Mouse (Mus musculus): Measurements from ENCODE around the gene Herc6.

The Herc6 gene

DNA sequence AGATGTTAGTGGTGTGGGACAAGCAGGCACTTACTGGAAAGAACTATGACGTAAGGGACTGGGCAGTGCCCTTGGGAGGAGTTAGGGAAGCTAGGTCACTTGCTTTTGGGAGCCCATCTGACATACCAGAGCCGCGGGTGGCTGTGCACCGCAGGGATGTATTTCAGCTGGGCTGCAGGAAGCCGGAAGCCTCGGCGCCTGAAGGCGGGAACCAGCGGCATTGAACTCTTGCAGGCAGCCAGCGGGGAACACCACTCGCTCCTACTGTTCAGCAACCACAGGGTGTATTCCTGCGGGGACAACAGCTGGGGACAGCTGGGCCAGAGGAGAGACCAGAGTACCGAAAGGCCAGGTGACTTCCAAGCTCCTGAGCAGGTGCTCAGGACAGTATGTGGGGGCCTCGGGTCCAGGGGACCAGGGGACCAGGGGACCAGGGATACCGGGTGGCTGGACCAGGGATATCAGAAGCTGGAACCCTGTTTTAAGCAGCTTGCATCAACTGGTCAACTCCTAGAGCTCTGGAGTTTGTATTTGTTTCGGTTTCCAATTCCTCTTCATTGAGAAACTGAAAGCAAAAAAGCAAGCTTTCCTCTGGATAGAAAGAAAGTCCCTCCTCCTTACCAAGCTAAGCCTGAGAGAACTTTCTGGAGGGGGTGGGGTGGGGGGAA, at the start of gene Herc6:
Herc6 (plus strand) TSS at position 120 of the 668 bp plus-strand sequence.
- no peaks in the 10 kb centered on the region for H3K27me3 ChIP-seq (ENCODE audit: insufficient read depth, low read length)
- peak within 1 kb of the TSS; percentile 53 for H3K4me3 ChIP-seq (replicated peaks; ENCODE audit: low read length)
- H3K9me3 ChIP-seq (ENCODE audit: low read length) = 0 out of 2 replicates have a peak, but pooled peaks cover 5% of the 10 kb centered on the region
- no peaks in the 10 kb centered on the region for H3K36me3 ChIP-seq (ENCODE audit: insufficient read depth, low read length)
- H3K4me1 ChIP-seq (replicated peaks; ENCODE audit: low read depth, low read length) = peaks cover 8% of the 10 kb centered on the region
- no peak for TF ChIP-seq CTCF (conservative IDR thresholded peaks at IDR 0.05; ENCODE audit: low read length)
- no peak for TF ChIP-seq NANOG (IDR thresholded peaks at IDR 0.05; ENCODE audit: borderline replicate concordance, low read length)
- no peak for TF ChIP-seq POU5F1 (IDR thresholded peaks at IDR 0.05; ENCODE audit: borderline replicate concordance, low read length)

DNA sequence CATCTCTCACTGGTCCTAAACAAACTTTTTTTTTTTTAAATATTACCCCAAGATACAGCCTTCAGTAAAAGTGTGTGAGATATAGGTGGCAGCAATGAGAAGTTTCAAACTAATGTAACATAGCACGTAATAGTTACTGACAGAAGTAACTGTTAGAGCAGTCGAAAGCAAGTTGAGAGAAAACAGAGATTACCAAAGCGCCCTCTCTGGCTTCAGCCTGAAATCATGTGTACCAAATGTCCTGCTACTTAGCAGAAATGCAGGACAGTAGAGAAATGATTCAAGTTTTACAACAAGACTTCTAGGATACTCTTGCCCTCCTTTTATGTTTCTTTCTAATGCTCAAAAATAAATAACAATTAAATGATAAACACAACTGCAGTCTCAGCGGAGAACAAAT, 49.8 kb upstream of the Herc6 start:
- H3K4me3 ChIP-seq (replicated peaks; ENCODE audit: low read length) = no peak overlapping the region
- peaks cover 16% of the 10 kb centered on the region for H3K4me1 ChIP-seq (replicated peaks; ENCODE audit: low read depth, low read length)
- H3K36me3 ChIP-seq (ENCODE audit: insufficient read depth, low read length) = no peaks in the 10 kb centered on the region
- 0 out of 2 replicates have a peak, but pooled peaks cover 3% of the 10 kb centered on the region for H3K27me3 ChIP-seq (ENCODE audit: insufficient read depth, low read length)
- no peak for TF ChIP-seq NANOG (IDR thresholded peaks at IDR 0.05; ENCODE audit: borderline replicate concordance, low read length)
- TF ChIP-seq POU5F1 (IDR thresholded peaks at IDR 0.05; ENCODE audit: borderline replicate concordance, low read length) = no peak
- TF ChIP-seq CTCF (conservative IDR thresholded peaks at IDR 0.05; ENCODE audit: low read length) = no peak
- H3K9me3 ChIP-seq (ENCODE audit: low read length) = no peaks in the 10 kb centered on the region

DNA sequence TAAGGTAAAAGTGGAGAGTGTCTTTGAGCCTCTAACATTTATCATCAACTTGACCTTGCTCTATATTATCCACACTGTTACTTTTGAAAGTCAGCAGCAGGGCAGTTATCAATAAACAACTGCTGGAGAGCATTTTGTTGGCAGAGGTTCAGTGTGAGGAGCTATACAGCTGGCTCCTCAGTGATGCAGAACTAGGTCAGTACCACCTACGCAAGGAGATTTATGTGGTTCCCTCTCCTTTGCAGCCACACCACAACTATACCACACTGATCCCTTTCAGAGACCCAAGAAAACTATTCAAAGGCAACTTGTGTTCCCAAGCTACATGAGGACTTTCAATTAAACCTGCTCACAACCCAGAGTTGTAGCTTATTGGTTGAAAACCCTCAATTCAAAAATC, 49.4 kb upstream of the Herc6 start:
- Histone ChIP-seq H3K36me3 (ENCODE audit: insufficient read depth, low read length) (no peaks in the 10 kb centered on the region), H3K4me1 (replicated peaks; ENCODE audit: low read depth, low read length) (peaks cover 16% of the 10 kb centered on the region), H3K4me3 (replicated peaks; ENCODE audit: low read length) (no peak overlapping the region), H3K9me3 (ENCODE audit: low read length) (no peaks in the 10 kb centered on the region), H3K27me3 (ENCODE audit: insufficient read depth, low read length) (0 out of 2 replicates have a peak, but pooled peaks cover 3% of the 10 kb centered on the region)
- TF ChIP-seq CTCF (conservative IDR thresholded peaks at IDR 0.05; ENCODE audit: low read length) = no peak

DNA sequence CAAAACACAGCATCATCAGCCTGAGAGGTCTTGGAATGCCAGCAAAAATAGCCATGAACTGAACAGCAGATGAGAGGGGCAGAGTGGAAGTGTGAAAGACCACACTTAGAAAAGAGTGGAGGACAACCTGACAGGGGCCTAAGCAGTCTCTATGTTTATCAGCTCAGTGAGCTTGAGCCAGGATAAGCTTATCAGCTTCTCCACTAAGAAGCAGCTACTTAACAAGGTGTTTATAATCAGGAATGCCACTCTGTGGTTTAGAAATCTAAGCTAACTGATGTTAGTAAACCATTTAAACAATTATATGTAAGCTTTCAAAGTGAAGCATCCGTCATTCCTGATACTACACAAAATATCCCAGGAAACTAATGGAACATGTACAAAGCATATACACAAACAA, 48.8 kb upstream of the Herc6 start:
- TF ChIP-seq NANOG (IDR thresholded peaks at IDR 0.05; ENCODE audit: borderline replicate concordance, low read length) (no peak), POU5F1 (IDR thresholded peaks at IDR 0.05; ENCODE audit: borderline replicate concordance, low read length) (no peak), CTCF (conservative IDR thresholded peaks at IDR 0.05; ENCODE audit: low read length) (no peak)
- no peaks in the 10 kb centered on the region for H3K9me3 ChIP-seq (ENCODE audit: low read length)
- H3K4me1 ChIP-seq (replicated peaks; ENCODE audit: low read depth, low read length) = peaks cover 16% of the 10 kb centered on the region
- H3K4me3 ChIP-seq (replicated peaks; ENCODE audit: low read length) = no peak overlapping the region
- H3K27me3 ChIP-seq (ENCODE audit: insufficient read depth, low read length) = 0 out of 2 replicates have a peak, but pooled peaks cover 3% of the 10 kb centered on the region
- no peaks in the 10 kb centered on the region for H3K36me3 ChIP-seq (ENCODE audit: insufficient read depth, low read length)

DNA sequence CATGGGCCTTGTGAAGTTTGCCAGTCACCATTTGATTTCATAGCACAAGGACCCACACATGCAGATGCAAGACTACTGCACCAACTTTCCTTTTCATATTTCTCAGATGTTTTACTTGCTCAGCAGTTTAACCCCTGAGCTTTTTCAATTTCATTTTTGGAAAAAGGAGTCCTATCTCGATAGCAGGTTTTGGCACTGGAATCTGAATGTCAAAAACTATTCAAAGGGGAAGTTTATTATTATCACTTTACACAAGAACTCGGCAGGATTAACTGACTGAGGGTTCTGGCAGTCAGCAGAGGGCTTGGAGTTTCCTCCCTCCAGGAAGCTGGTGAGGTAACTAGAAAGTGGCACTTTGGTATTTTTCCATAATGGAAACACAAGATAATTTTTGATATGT, 47.4 kb upstream of the Herc6 start:
- TF ChIP-seq POU5F1 (IDR thresholded peaks at IDR 0.05; ENCODE audit: borderline replicate concordance, low read length) (no peak), NANOG (IDR thresholded peaks at IDR 0.05; ENCODE audit: borderline replicate concordance, low read length) (no peak), CTCF (conservative IDR thresholded peaks at IDR 0.05; ENCODE audit: low read length) (no peak)
- Histone ChIP-seq H3K27me3 (ENCODE audit: insufficient read depth, low read length) (0 out of 2 replicates have a peak, but pooled peaks cover 3% of the 10 kb centered on the region), H3K4me1 (replicated peaks; ENCODE audit: low read depth, low read length) (peaks cover 16% of the 10 kb centered on the region), H3K4me3 (replicated peaks; ENCODE audit: low read length) (no peak overlapping the region), H3K9me3 (ENCODE audit: low read length) (no peaks in the 10 kb centered on the region), H3K36me3 (ENCODE audit: insufficient read depth, low read length) (no peaks in the 10 kb centered on the region)

DNA sequence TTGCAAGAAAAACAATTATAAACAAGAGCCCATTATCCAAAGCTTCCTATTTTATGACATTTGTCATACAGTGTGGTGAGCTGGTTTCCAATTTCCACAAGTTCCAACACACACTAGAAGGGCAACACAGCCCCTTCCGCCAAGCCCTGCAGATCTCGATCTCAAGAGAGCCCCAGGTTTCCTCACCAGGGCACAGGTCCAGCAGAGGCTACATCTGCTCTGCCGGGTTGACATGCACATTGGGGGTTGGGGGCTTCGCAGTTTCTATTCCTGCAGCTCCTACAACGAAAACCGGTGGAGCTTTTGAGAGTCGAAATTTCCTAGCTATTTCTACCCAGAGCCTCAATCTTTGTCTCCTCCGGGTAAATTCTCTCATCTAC, 46.6 kb upstream of the Herc6 start:
- H3K9me3 ChIP-seq (ENCODE audit: low read length) = no peaks in the 10 kb centered on the region
- no peaks in the 10 kb centered on the region for H3K36me3 ChIP-seq (ENCODE audit: insufficient read depth, low read length)
- no peak for TF ChIP-seq POU5F1 (IDR thresholded peaks at IDR 0.05; ENCODE audit: borderline replicate concordance, low read length)
- 0 out of 2 replicates have a peak, but pooled peaks cover 3% of the 10 kb centered on the region for H3K27me3 ChIP-seq (ENCODE audit: insufficient read depth, low read length)
- peak overlapping the region; percentile 81 for H3K4me3 ChIP-seq (replicated peaks; ENCODE audit: low read length)
- peaks cover 16% of the 10 kb centered on the region for H3K4me1 ChIP-seq (replicated peaks; ENCODE audit: low read depth, low read length)

DNA sequence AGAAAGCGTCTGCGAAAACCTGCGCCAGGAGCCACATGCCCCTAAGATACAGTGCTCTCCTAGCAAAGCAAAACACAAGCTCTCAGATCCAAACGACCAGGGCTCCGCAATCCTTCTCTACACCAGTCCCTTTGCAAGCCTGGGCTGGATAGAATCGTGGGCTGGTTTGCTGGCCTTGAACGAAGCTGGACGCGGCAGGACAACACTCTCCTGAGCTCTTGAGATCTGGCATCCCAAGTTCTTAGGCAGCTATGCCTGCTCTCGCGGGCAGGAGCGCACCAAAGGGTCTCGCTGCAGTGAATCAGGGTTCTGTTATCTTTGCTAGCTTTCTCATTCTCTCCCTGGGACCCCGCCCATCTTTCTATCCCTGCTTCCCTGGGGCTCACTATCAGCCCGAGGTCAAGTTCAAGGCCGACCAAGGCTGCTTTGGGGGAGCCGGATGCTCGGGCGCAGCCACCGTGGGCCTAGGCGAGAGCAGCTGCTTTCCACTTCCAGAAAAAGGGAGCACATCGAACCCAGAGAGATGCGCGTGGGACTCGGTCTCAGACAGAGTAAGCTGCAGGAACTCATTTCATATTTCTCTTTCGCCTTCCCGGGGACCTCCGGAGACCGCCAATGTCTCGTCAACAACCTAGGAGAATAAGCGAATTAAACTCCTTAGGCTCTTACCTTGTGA, 46.1 kb upstream of the Herc6 start:
- 0 out of 2 replicates have a peak, but pooled peaks cover 3% of the 10 kb centered on the region for H3K27me3 ChIP-seq (ENCODE audit: insufficient read depth, low read length)
- no peaks in the 10 kb centered on the region for H3K36me3 ChIP-seq (ENCODE audit: insufficient read depth, low read length)
- peak overlapping the region; percentile 81 for H3K4me3 ChIP-seq (replicated peaks; ENCODE audit: low read length)
- peaks cover 16% of the 10 kb centered on the region for H3K4me1 ChIP-seq (replicated peaks; ENCODE audit: low read depth, low read length)
- no peak for TF ChIP-seq POU5F1 (IDR thresholded peaks at IDR 0.05; ENCODE audit: borderline replicate concordance, low read length)
- 0 out of 2 replicates have a peak, but pooled peaks have one; percentile 8 for TF ChIP-seq NANOG (IDR thresholded peaks at IDR 0.05; ENCODE audit: borderline replicate concordance, low read length)
- H3K9me3 ChIP-seq (ENCODE audit: low read length) = no peaks in the 10 kb centered on the region

DNA sequence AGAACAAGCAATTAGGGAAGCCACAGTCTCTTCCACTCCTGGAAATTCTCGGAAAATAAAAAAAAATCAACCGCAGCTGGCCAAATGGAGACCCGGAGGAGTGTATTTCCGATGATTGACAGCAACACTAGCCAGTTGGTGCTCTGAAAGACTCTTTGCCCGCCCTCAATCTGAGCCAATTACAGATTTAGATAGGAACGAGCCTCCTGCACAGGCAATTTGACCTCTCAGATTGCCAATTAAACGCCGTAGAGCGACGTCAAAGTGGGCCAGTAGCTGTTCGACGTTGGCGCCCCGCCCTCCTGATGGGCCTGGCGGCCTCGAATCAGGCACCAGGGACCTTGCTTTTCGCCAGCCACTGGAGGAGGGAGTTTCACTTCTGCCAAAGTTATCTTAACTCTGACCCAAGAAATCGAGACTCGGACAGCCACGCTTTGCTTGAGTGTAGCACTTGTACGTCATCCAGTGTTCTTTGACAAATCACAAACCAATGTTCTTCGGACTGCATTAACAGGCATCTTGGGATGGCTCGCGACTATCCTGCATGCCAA, 45.3 kb upstream of the Herc6 start, which contains the start of gene Ppm1k:
Ppm1k (minus strand) TSS at position 83 of the 551 bp plus-strand sequence.
- no peak for TF ChIP-seq NANOG (IDR thresholded peaks at IDR 0.05; ENCODE audit: borderline replicate concordance, low read length)
- Histone ChIP-seq H3K4me3 (replicated peaks; ENCODE audit: low read length) (peak within 1 kb of the TSS; percentile 81), H3K9me3 (ENCODE audit: low read length) (no peaks in the 10 kb centered on the region), H3K4me1 (replicated peaks; ENCODE audit: low read depth, low read length) (peaks cover 16% of the 10 kb centered on the region), H3K27me3 (ENCODE audit: insufficient read depth, low read length) (0 out of 2 replicates have a peak, but pooled peaks cover 3% of the 10 kb centered on the region), H3K36me3 (ENCODE audit: insufficient read depth, low read length) (no peaks in the 10 kb centered on the region)
